Mouse (Mus musculus) thymus, adult 2 months (tissue): ENCODE measurements at regions not wholly inside any gene's neighbourhood (a gene's known extent, or its start where the extent isn't known, plus 50 kb on each side); places are given as distances from the start of the nearest gene placed in this dataset.

ENCODE experiments used
- DNase-seq: peaks from one replicate; pipeline ENCODE4 v3.0.0; 2021
- H3K27ac ChIP-seq: fragments of 200-500 bp; 2 replicates; pipeline ENCODE4 v1.5.1; 2012; ENCODE audit warnings: low read length, control low read depth; ENCODE audit not compliant: control insufficient read depth, insufficient read depth
- H3K27me3 ChIP-seq: fragments of 200-500 bp; 2 replicates; pipeline ENCODE4 v1.6.1; 2012; ENCODE audit warnings: mild to moderate bottlenecking, low read length, moderate library complexity, mixed read lengths; ENCODE audit not compliant: control insufficient read depth, insufficient read depth
- H3K36me3 ChIP-seq: fragments of 200-500 bp; 2 replicates; pipeline ENCODE4 v1.6.1; 2012; ENCODE audit warnings: mild to moderate bottlenecking, low read length, moderate library complexity; ENCODE audit not compliant: control insufficient read depth, insufficient read depth
- H3K4me1 ChIP-seq: fragments of 200-500 bp; replicated peaks from 2 replicates; pipeline ENCODE4 v1.6.1; 2012; ENCODE audit warnings: low read length; ENCODE audit not compliant: control insufficient read depth, insufficient read depth
- H3K4me3 ChIP-seq: fragments of 200-500 bp; 2 replicates; pipeline ENCODE4 v1.5.1; 2012; ENCODE audit warnings: mild to moderate bottlenecking, low read length, control low read depth, moderate library complexity; ENCODE audit not compliant: control insufficient read depth, insufficient read depth
- CTCF ChIP-seq: fragments of 200-500 bp; IDR thresholded peaks from 2 replicates; pipeline ENCODE4 v1.5.1; 2012; ENCODE audit warnings: mild to moderate bottlenecking, control low read depth, low read length, moderate library complexity, borderline replicate concordance; ENCODE audit not compliant: control insufficient read depth, poor library complexity, insufficient read depth; ENCODE audit errors: extremely low read depth
- POLR2A ChIP-seq: fragments of 200-500 bp; IDR thresholded peaks from 2 replicates; pipeline ENCODE4 v1.6.1; 2012; ENCODE audit warnings: mild to moderate bottlenecking, low read length, control low read depth, moderate library complexity; ENCODE audit not compliant: control insufficient read depth, poor library complexity, insufficient read depth; ENCODE audit errors: extremely low read depth
- WGBS: fragments of 180-500 bp; shearing (Covaris S2); methylation state at CpG from one replicate; pipeline ENCODE4 v1.1.7; 2018; 5-methylcytosine and 5-hydroxymethylcytosine counted together

GRCm38 (mm10) chr5:132876336-132876840 lies 333.2 kb upstream of the Auts2 start:
- 56% methylated on average over 6 of the region's 6 CpGs for WGBS
- Histone ChIP-seq H3K27ac (no peak overlapping the region), H3K4me1 (no peaks in the 10 kb centered on the region), H3K4me3 (no peak overlapping the region), H3K36me3 (no peaks in the 10 kb centered on the region), H3K27me3 (no peaks in the 10 kb centered on the region)
- no peak for DNase-seq
- no peak for TF ChIP-seq POLR2A
- no peak for TF ChIP-seq CTCF

- TF ChIP-seq CTCF (no peak), POLR2A (no peak)
- Histone ChIP-seq H3K4me1 (no peaks in the 10 kb centered on the region), H3K27ac (no peak overlapping the region), H3K27me3 (no peaks in the 10 kb centered on the region), H3K4me3 (no peak overlapping the region), H3K36me3 (no peaks in the 10 kb centered on the region)
- DNase-seq: no peak
- 90% methylated on average over 5 of the region's 5 CpGs for WGBS
Measured at GRCm38 (mm10) chr5:132858846-132859510, 315.8 kb upstream of the Auts2 start.

GRCm38 (mm10) chr5:132855619-132856510 lies 312.7 kb upstream of the Auts2 start:
- H3K27me3 ChIP-seq: no peaks in the 10 kb centered on the region
- 85% methylated on average over 4 of the region's 4 CpGs for WGBS
- H3K4me3 ChIP-seq: no peak overlapping the region
- no peaks in the 10 kb centered on the region for H3K36me3 ChIP-seq
- no peak for DNase-seq
- no peak overlapping the region for H3K27ac ChIP-seq
- TF ChIP-seq CTCF: no peak
- no peak for TF ChIP-seq POLR2A
- no peaks in the 10 kb centered on the region for H3K4me1 ChIP-seq

- Histone ChIP-seq H3K27ac (no peak overlapping the region), H3K27me3 (no peaks in the 10 kb centered on the region), H3K4me1 (no peaks in the 10 kb centered on the region), H3K4me3 (no peak overlapping the region), H3K36me3 (no peaks in the 10 kb centered on the region)
- TF ChIP-seq POLR2A (no peak), CTCF (no peak)
- no peak for DNase-seq
- 91% methylated on average over 6 of the region's 6 CpGs for WGBS
Measured at GRCm38 (mm10) chr5:132850770-132851169, 307.6 kb upstream of the Auts2 start.

- Histone ChIP-seq H3K36me3 (no peaks in the 10 kb centered on the region), H3K4me1 (no peaks in the 10 kb centered on the region), H3K27me3 (no peaks in the 10 kb centered on the region), H3K27ac (no peak overlapping the region), H3K4me3 (no peak overlapping the region)
- no peak for DNase-seq
- no peak for TF ChIP-seq CTCF
- no peak for TF ChIP-seq POLR2A
- WGBS: 90% methylated on average over 3 of the region's 3 CpGs
Measured at GRCm38 (mm10) chr5:132848086-132848485, 304.9 kb upstream of the Auts2 start.

GRCm38 (mm10) chr5:132843284-132843683 lies 300.1 kb upstream of the Auts2 start:
- Histone ChIP-seq H3K27ac (no peak overlapping the region; the same call in 1 of the 2 replicates), H3K4me1 (no peaks in the 10 kb centered on the region), H3K36me3 (no peaks in the 10 kb centered on the region), H3K27me3 (no peaks in the 10 kb centered on the region), H3K4me3 (no peak overlapping the region)
- TF ChIP-seq CTCF (no peak), POLR2A (no peak)
- 19% methylated on average over 3 of the region's 3 CpGs for whole genome bisulfite sequencing
- no peak for DNase-seq
